ENCODE assay signal across 15 mouse cellular contexts in genomic region chr2:15181000-15181399, GRCm38 (mm10).
"Had no signal": no experiment of that assay in that cellular context is flagged by ENCODE, and none has a peak within 500 bp of the region (broad histone marks: within the 10 kb centered on the region; RNA-seq: fewer than 3 reads in every experiment).

No protein-coding gene starts in this region.

- H3K4me1 ChIP-seq: neural tube, embryonic 15.5 days; stomach, embryonic 15.5 days had no signal

- H3K36me3 ChIP-seq: neural tube, embryonic 15.5 days; stomach, embryonic 15.5 days had no signal

- H3K9ac ChIP-seq: neural tube, embryonic 15.5 days; stomach, embryonic 15.5 days had no signal

- DNase-seq: retina, postnatal 1 day; right cerebral cortex, adult 18-20 months; right cerebral cortex, postnatal 14 days; right cerebral cortex, postnatal 25 days; right cerebral cortex, postnatal 4 days; spleen, adult 18-20 months; thymus, adult 18-20 months; thymus, adult 2 months; thymus, postnatal 14 days; thymus, postnatal 25 days; thymus, postnatal 36 days; thymus, postnatal 4 days had no signal

- H3K9me3 ChIP-seq: neural tube, embryonic 15.5 days; stomach, embryonic 15.5 days had no signal

- H3K4me3 ChIP-seq: neural tube, embryonic 15.5 days; stomach, embryonic 15.5 days had no signal

- H3K4me2 ChIP-seq: neural tube, embryonic 15.5 days; stomach, embryonic 15.5 days had no signal

- H3K27ac ChIP-seq: neural tube, embryonic 15.5 days; stomach, embryonic 15.5 days; stomach, postnatal 0 days had no signal

- H3K27me3 ChIP-seq: neural tube, embryonic 15.5 days; stomach, embryonic 15.5 days had no signal
